Mouse (Mus musculus) liver, embryonic 16.5 days (tissue): ENCODE measurements around the gene Cdc42bpb. TPM values are rescaled to one million over a fixed set of nuclear protein-coding genes. Genes with fewer than 3 reads are reported as not detected.

Experiments
- ATAC-seq: fragments of 200-750 bp; cut with Nextera tagmentation; 2 replicates; pipeline ENCODE4 v1.8.0; 2017; ENCODE audit warnings: low read depth, mild to moderate bottlenecking, moderate number of reproducible peaks, moderate library complexity
- H3K27ac ChIP-seq: fragments of 300-500 bp; sonication (generic); 2 replicates; pipeline ENCODE4 v1.5.1; 2014; ENCODE audit warnings: mild to moderate bottlenecking, low read length
- H3K27me3 ChIP-seq: fragments of 300-500 bp; sonication (generic); 2 replicates; pipeline ENCODE4 v1.6.1; 2014; ENCODE audit warnings: low read depth, low read length, mixed read lengths; ENCODE audit not compliant: control insufficient read depth, insufficient read depth
- H3K36me3 ChIP-seq: fragments of 300-500 bp; sonication (generic); 2 replicates; pipeline ENCODE4 v1.6.1; 2014; ENCODE audit warnings: mild to moderate bottlenecking; ENCODE audit not compliant: control insufficient read depth, insufficient read depth
- H3K4me1 ChIP-seq: fragments of 300-500 bp; sonication (generic); 2 replicates; pipeline ENCODE4 v1.6.1; 2014; ENCODE audit warnings: low read depth, low read length, mixed read lengths; ENCODE audit not compliant: control insufficient read depth
- H3K4me2 ChIP-seq: fragments of 300-500 bp; sonication (generic); 2 replicates; pipeline ENCODE4 v1.6.1; 2014; ENCODE audit warnings: low read depth, low read length, mixed read lengths
- H3K4me3 ChIP-seq: fragments of 300-500 bp; sonication (generic); 2 replicates; pipeline ENCODE4 v1.5.1; 2014; ENCODE audit warnings: low read depth, mild to moderate bottlenecking, low read length
- H3K9ac ChIP-seq: fragments of 300-500 bp; sonication (generic); 2 replicates; pipeline ENCODE4 v1.6.1; 2014; ENCODE audit warnings: low read depth, low read length
- H3K9me3 ChIP-seq: fragments of 300-500 bp; sonication (generic); replicated peaks from 2 replicates; pipeline ENCODE4 v1.6.1; 2016; ENCODE audit warnings: low read length; ENCODE audit not compliant: control insufficient read depth
- WGBS: fragments of 180-500 bp; shearing (Covaris S2); extraction: QIAGEN DNeasy Blood & Tissue Kit; methylation state at CpG from one replicate; pipeline ENCODE4 v1.1.7; 2014; ENCODE audit not compliant: insufficient replicate concordance; 5-methylcytosine and 5-hydroxymethylcytosine counted together
- polyA plus RNA-seq: library from polyadenylated mRNA; unstranded; fragments of >200 nt; fragmentation: Nextera tagmentation; extraction: Ambion mirVana; gene quantifications from 2 replicates; pipeline ENCODE4 v1.2.1, GENCODE M21; 2015

The Cdc42bpb gene
- polyA plus RNA-seq, 1 experiment from 2014 or later = 10.1 TPM

DNA sequence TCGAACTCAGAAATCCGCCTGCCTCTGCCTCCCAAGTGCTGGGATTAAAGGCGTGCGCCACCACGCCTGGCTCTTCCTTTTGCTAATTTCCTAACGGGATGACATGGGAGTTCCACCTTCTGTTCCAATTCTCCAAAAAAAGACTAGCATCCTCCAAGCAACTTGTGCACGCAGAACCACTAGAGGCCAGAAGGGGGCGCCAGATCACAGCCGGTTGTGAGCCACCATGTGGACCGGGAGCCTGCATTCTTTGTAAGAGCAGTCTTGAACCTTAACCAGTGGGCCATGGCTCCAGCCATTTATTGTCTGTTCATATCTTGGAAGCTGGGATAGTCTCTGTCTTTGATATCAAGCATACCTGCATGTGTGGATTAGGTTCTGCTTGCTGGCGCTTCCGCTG, 105.1 kb downstream of the Cdc42bpb start:
- ATAC-seq = no peak
- no peak overlapping the region for H3K9ac ChIP-seq
- H3K27me3 ChIP-seq = peaks cover 76% of the 10 kb centered on the region
- H3K27ac ChIP-seq = no peak overlapping the region
- peaks cover 39% of the 10 kb centered on the region for H3K4me1 ChIP-seq
- H3K9me3 ChIP-seq = no peaks in the 10 kb centered on the region
- WGBS = 16% methylated on average over 12 of the region's 12 CpGs
- no peak overlapping the region for H3K4me3 ChIP-seq
- no peaks in the 10 kb centered on the region for H3K36me3 ChIP-seq
- H3K4me2 ChIP-seq = no peak overlapping the region

DNA sequence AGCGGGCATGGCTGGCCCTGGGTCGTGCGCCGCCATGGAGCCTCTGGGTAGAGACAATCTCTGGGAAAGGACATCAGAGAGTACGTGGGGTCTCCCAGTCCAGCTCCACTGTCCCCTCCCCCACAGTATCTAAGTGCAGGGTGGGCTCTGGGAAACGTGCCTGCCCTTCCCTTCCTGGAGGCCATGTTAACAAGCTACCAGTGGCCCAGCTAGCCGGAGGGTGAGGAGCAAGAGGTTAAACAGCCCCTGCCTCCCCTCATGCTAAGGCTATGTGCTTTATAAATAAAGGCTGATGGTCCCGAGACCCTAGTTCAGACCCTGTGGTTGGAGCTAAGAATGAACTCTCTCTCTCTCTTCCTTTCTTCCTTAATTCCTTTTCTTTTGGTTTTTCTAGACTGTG, 105.6 kb downstream of the Cdc42bpb start:
- Histone ChIP-seq H3K4me3 (no peak overlapping the region), H3K36me3 (no peaks in the 10 kb centered on the region), H3K9me3 (no peaks in the 10 kb centered on the region), H3K4me2 (0 out of 2 replicates have a peak overlapping the region, but pooled peaks have one; percentile 1), H3K4me1 (peaks cover 44% of the 10 kb centered on the region), H3K27me3 (peaks cover 72% of the 10 kb centered on the region), H3K9ac (no peak overlapping the region), H3K27ac (no peak overlapping the region)
- no peak for ATAC-seq
- 20% methylated on average over 8 of the region's 8 CpGs for WGBS

DNA sequence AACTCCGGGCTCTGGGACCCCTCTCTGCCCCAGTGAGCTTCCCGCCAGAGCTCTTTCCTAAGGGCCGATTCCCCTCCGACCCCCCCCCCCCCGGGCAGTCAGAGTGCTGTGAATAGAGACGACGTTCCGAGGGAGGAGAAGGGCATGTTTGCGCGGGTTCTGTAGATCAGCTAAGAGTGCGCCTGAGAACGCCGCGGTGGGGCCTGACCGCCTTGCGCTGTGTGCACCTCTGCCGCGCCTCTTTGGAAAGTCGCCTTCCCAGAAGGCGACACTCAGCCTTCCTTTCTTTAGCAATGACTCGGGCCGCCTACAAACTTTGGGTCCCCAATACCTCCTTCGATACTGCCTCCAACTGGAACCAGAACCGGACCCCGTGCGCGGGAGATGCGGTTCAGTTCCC, 106.1 kb downstream of the Cdc42bpb start:
- Histone ChIP-seq H3K4me1 (peaks cover 47% of the 10 kb centered on the region), H3K4me2 (peak overlapping the region; percentile 28), H3K27ac (no peak overlapping the region), H3K9me3 (no peaks in the 10 kb centered on the region), H3K27me3 (peaks cover 67% of the 10 kb centered on the region), H3K4me3 (0 out of 2 replicates have a peak overlapping the region, but pooled peaks have one; percentile 13), H3K9ac (no peak overlapping the region), H3K36me3 (no peaks in the 10 kb centered on the region)
- 9% methylated on average over 25 of the region's 28 CpGs for WGBS
- ATAC-seq = no peak

DNA sequence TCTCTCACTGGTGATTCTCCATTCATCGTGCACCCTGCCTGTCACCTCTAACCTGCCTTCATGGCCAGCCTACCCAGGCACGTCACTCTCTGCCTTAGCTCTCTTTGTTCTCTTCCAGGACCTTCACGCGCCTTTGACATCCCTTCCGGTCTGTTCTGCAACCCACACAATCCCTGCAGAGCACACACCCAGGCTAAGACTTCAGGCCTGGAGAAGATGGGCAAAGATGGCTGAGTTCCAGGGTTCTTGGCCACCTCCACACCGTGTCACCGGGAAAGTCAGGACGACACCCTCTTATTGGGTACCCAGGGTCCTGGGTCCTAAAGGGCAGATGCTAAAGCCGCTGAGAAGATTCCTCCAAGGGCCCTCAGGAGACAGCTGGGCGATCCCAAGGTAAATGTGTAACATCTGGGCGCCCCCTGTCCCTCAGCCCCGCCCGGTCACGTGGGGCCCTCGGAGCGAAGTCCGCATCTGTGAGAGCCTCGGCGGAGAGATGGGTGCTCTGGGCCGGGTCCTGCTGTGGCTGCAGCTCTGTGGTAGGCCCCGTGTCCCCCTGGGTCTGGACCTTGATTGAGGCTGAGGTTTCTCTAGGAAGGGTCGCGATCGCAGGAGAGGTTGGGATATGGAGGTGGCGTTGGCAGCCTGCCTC, 106.8 kb downstream of the Cdc42bpb start, which contains the start of gene Amn:
Amn (plus strand) TSS at position 467 of the 649 bp plus-strand sequence.
- WGBS = 25% methylated on average over 25 of the region's 25 CpGs
- Histone ChIP-seq H3K36me3 (no peaks in the 10 kb centered on the region), H3K4me3 (0 out of 2 replicates have a peak within 1 kb of the TSS, but pooled peaks have one; percentile 13), H3K27me3 (peaks cover 60% of the 10 kb centered on the region), H3K27ac (no peak within 1 kb of the TSS), H3K9ac (no peak within 1 kb of the TSS), H3K4me2 (peak within 1 kb of the TSS; percentile 28), H3K9me3 (no peaks in the 10 kb centered on the region), H3K4me1 (peaks cover 53% of the 10 kb centered on the region)
- no peak for ATAC-seq

DNA sequence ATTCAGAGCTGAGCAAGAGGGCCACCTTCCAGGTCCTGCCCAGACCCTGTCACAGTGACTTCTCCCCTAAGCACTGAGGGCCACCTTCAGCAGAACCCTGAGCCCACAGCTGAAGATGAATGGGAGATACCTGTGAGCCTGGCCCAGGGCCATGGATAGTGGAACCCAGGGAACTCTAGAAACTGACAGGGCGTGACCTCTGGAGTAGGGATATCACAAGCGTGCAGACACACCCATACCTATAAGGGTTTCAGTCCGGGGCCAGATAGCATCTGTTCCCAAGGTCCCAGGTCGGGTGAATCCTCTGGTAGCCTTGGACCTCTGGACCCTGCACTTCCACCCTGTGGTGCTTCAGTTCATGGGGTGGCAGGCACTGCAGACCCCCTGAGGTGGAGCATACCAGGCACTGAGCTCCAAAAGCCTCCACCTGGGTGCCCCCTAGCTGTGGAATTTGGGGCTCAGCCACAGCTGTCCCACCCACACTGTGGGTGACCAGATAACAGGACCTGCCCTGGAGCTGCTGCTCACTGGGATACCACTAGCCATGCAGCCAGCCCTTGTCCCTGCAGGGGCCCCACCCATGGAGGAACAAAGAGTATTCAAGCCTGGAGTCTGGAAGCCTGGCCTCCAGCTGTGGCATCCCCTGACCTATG, 109.7 kb downstream of the Cdc42bpb start:
- Histone ChIP-seq H3K9me3 (no peaks in the 10 kb centered on the region), H3K9ac (no peak overlapping the region), H3K27me3 (peaks cover 31% of the 10 kb centered on the region), H3K4me2 (peak overlapping the region; percentile 6; the same call in 1 of the 2 replicates), H3K27ac (peak overlapping the region; percentile 71; the same call in 1 of the 2 replicates), H3K36me3 (no peaks in the 10 kb centered on the region), H3K4me3 (no peak overlapping the region), H3K4me1 (peaks cover 43% of the 10 kb centered on the region)
- peak; percentile 88 for ATAC-seq
- WGBS = 30% methylated on average over 4 of the region's 4 CpGs

DNA sequence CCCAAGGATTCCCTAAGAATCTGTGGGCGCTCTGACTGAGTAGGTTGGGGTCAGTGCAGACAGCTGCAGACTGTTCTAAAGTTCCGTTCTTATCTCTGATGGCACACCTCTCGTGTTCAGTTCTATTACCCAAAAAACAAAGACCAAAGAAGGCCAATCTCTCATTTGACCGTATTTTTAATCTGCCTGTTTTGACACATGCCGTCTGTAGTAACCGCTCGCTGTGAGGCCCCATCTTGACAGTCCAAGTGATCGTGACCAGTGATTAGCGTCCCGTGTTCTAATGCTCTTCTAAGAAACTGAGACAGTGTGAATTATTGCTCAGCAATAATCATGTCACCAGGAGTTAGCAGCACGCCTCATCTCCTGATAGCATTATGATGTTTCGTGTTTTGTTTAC, 110.9 kb downstream of the Cdc42bpb start:
- Histone ChIP-seq H3K4me2 (peak overlapping the region; percentile 11; the same call in 1 of the 2 replicates), H3K27me3 (peaks cover 19% of the 10 kb centered on the region), H3K27ac (peak overlapping the region; percentile 46), H3K4me1 (peaks cover 41% of the 10 kb centered on the region), H3K4me3 (no peak overlapping the region), H3K9ac (no peak overlapping the region), H3K36me3 (no peaks in the 10 kb centered on the region), H3K9me3 (no peaks in the 10 kb centered on the region)
- WGBS = 28% methylated on average over 12 of the region's 12 CpGs
- ATAC-seq = peak; percentile 52

DNA sequence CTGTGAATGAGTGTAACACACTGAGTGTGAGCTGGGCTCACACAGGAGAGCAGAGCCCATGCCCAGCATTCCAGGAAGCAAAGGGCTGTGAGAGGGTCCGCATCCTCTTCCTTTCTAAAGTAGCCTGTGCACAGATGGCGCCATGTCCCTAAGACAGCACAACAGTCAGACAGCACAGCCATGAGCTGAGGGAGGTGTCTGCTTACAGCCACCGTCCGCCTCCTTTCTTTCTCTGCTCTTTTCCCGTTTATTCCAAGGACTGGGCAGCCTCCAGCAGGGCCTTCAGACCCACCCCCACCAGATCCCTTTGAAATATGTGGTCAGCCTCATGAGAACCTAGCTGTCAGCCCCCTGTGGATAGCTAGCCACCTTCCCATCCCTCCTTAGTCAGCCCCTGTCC, 112.3 kb downstream of the Cdc42bpb start:
- no peaks in the 10 kb centered on the region for H3K9me3 ChIP-seq
- 75% methylated on average over 5 of the region's 5 CpGs for WGBS
- no peak for ATAC-seq
- H3K9ac ChIP-seq = no peak overlapping the region
- H3K4me3 ChIP-seq = no peak overlapping the region
- peaks cover 34% of the 10 kb centered on the region for H3K4me1 ChIP-seq
- peaks cover 5% of the 10 kb centered on the region for H3K27me3 ChIP-seq
- H3K27ac ChIP-seq = no peak overlapping the region
- no peaks in the 10 kb centered on the region for H3K36me3 ChIP-seq
- no peak overlapping the region for H3K4me2 ChIP-seq

DNA sequence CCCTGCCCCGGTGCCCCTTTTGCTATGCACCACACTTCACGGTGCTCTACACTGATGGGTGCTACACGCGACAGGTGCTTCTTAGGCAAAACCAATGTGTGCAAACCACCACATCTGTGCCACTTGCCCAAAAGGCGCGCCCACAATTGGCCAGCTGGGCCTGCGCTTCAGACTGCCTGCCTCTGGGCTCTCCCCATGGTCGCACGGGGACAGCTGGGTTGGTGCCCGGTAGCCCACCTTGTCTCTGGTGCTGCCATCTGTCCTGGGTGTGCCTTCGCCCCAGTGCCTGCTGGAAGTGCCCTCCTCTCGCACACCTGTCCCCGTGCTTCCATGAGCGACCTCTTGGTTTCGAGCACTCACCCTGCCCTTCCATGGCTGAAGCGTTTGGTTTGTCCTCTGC, 113.9 kb downstream of the Cdc42bpb start:
- no peak overlapping the region for H3K9ac ChIP-seq
- no peak overlapping the region for H3K4me2 ChIP-seq
- WGBS = 87% methylated on average over 16 of the region's 16 CpGs
- H3K4me1 ChIP-seq = peaks cover 26% of the 10 kb centered on the region
- no peaks in the 10 kb centered on the region for H3K36me3 ChIP-seq
- H3K4me3 ChIP-seq = no peak overlapping the region
- no peak for ATAC-seq
- H3K27me3 ChIP-seq = no peaks in the 10 kb centered on the region
- no peak overlapping the region for H3K27ac ChIP-seq
- no peaks in the 10 kb centered on the region for H3K9me3 ChIP-seq

DNA sequence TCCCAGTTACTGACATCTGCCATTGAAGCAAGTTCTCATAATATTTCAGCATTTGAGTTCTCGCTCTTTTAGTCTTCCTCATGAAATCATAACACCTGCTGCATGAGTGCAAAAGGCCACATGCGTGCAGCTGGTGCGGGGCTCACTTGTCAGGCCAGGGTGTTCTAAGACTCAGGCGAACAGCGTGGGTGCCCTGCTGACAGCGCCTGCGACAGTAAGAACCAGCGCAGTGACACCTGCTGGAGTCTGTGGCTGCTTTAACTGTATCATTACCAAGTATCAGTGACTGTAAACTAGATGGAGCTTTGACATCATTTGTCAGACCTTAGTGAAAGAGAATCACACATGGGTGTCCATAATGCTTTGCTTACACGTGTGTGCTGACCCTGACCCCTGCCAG, 126.3 kb downstream of the Cdc42bpb start:
- Histone ChIP-seq H3K27ac (no peak overlapping the region), H3K9ac (no peak overlapping the region), H3K36me3 (no peaks in the 10 kb centered on the region), H3K4me1 (peaks cover 14% of the 10 kb centered on the region), H3K9me3 (no peaks in the 10 kb centered on the region), H3K27me3 (no peaks in the 10 kb centered on the region), H3K4me2 (no peak overlapping the region), H3K4me3 (no peak overlapping the region)
- no peak for ATAC-seq
- 70% methylated on average over 9 of the region's 9 CpGs for WGBS
